Mouse (Mus musculus) spleen, adult 2 months (tissue): ENCODE measurements around the gene Elp6. TPM values are rescaled to one million over a fixed set of nuclear protein-coding genes. Genes with fewer than 3 reads are reported as not detected.
A peak's percentile ranks its signal among the peaks of the same experiment; 100 is the strongest.

Source experiments
- DNase-seq, 2 experiments: peaks; one replicate each; pipeline versions ENCODE4 v3.0.0 to v3.0.0-alpha.2; 2012 to 2021; ENCODE audit warnings: low spot score in 2 of 2, low read depth in 1 of 2
- H3K27ac ChIP-seq: fragments of 200-500 bp; 2 replicates; pipeline ENCODE4 v1.5.1; 2012; ENCODE audit warnings: low read length, inconsistent platforms; ENCODE audit not compliant: insufficient read depth
- H3K27me3 ChIP-seq: fragments of 200-500 bp; 2 replicates; pipeline ENCODE4 v1.6.1; 2012; ENCODE audit warnings: mild to moderate bottlenecking, moderate library complexity, low read length, inconsistent platforms; ENCODE audit not compliant: control insufficient read depth, insufficient read depth
- H3K36me3 ChIP-seq: fragments of 200-500 bp; 2 replicates; pipeline ENCODE4 v1.6.1; 2012; ENCODE audit warnings: mild to moderate bottlenecking, low read length, inconsistent platforms; ENCODE audit not compliant: control insufficient read depth, insufficient read depth
- H3K4me1 ChIP-seq: fragments of 200-500 bp; 2 replicates; pipeline ENCODE4 v1.6.1; 2011; ENCODE audit warnings: inconsistent platforms; ENCODE audit not compliant: control insufficient read depth, insufficient read depth, insufficient read length
- H3K4me3 ChIP-seq: fragments of 200-500 bp; 2 replicates; pipeline ENCODE4 v1.5.1; 2011; ENCODE audit warnings: mild to moderate bottlenecking, inconsistent platforms; ENCODE audit not compliant: insufficient read depth, insufficient read length; ENCODE audit errors: extremely low read depth
- CTCF ChIP-seq: fragments of 200-500 bp; IDR thresholded peaks from 2 replicates; pipeline ENCODE4 v1.5.1; 2011; ENCODE audit warnings: mild to moderate bottlenecking, inconsistent platforms; ENCODE audit not compliant: insufficient read depth, insufficient read length, insufficient replicate concordance; ENCODE audit errors: extremely low read depth
- POLR2A ChIP-seq: fragments of 200-500 bp; IDR thresholded peaks from 2 replicates; pipeline ENCODE4 v1.6.1; 2011; ENCODE audit warnings: low read depth, low read length, inconsistent platforms
- WGBS: fragments of 180-500 bp; shearing (Covaris S2); methylation state at CpG from one replicate; pipeline ENCODE4 v1.1.7; 2018; 5-methylcytosine and 5-hydroxymethylcytosine counted together
- polyA plus RNA-seq: library from polyadenylated mRNA; depleted of rRNA; stranded (reverse); fragments of >200 nt; gene quantifications from 2 replicates; pipeline ENCODE4 v1.2.3, GENCODE M21; 2012; rRNA removed

Gene Elp6
- polyA plus RNA-seq, 1 experiment = 8.0 TPM

- no peak overlapping the region for H3K4me3 ChIP-seq
- H3K4me1 ChIP-seq = no peaks in the 10 kb centered on the region; the same call in 1 of the 2 replicates
- H3K36me3 ChIP-seq = peaks cover 1% of the 10 kb centered on the region; the same call in 1 of the 2 replicates
- no peak for TF ChIP-seq POLR2A
- no peak for TF ChIP-seq CTCF
- no peaks in the 10 kb centered on the region for H3K27me3 ChIP-seq
- 42% methylated on average over 8 of the region's 8 CpGs for WGBS
- 0 out of 2 replicates have a peak overlapping the region, but pooled peaks have one; percentile 4 for H3K27ac ChIP-seq
- DNase-seq = no peak
These were observed 47.1 kb downstream of the Elp6 start for GRCm38 (mm10) chr9:110351932-110352632.

DNA sequence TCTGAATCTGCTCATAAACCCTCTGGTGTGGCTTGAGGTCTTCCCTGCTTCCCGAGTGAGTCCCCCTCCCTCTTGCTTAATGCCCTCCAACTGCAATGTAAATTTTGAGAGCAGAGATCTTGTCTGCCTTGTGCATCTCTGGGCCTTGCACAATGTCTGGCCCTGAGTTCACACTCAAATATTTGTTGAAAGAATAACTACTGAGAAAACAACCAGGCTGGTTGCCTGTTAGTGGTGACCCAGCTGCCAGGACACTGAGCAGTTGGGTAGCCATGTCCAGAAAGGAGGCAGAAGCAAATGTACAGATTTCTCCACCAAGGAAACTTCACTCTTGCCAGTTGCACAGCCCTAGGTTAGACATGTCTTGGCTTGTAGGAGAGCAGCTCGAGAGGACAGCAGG, 53.4 kb downstream of the Elp6 start:
- no peak for TF ChIP-seq CTCF
- TF ChIP-seq POLR2A = no peak
- H3K27ac ChIP-seq = no peak overlapping the region
- peaks cover 10% of the 10 kb centered on the region for H3K36me3 ChIP-seq
- no peak for DNase-seq
- no peaks in the 10 kb centered on the region for H3K27me3 ChIP-seq
- 69% methylated on average over 2 of the region's 2 CpGs for WGBS
- no peak overlapping the region for H3K4me3 ChIP-seq
- no peaks in the 10 kb centered on the region for H3K4me1 ChIP-seq

- WGBS = 88% methylated on average over 12 of the region's 12 CpGs
- DNase-seq = no peak
- H3K36me3 ChIP-seq = peaks cover 18% of the 10 kb centered on the region
- no peaks in the 10 kb centered on the region for H3K27me3 ChIP-seq
- TF ChIP-seq CTCF (no peak), POLR2A (no peak)
- no peak overlapping the region for H3K4me3 ChIP-seq
- H3K4me1 ChIP-seq = no peaks in the 10 kb centered on the region
- H3K27ac ChIP-seq = no peak overlapping the region
These were observed 56.3 kb downstream of the Elp6 start for GRCm38 (mm10) chr9:110361299-110361698.

DNA sequence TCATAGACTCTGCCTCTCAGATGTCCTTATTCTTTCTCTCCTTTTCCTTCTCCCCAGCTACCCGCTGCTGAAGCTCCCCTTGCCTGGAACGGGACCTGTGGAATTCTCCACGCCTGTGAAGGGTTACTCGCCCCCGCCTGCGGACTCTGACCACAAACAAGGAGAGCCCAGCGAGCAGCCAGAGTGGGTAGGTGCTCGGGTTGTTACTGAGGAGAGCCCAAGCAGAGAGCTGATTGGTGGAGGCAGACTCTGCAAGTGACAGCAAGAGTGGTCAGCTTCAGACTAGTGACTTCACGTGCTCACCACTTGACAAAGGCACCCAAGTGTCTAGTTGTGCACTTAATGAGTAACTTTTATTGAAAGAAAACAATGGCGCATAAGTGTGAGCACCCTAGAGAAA, 57.4 kb downstream of the Elp6 start:
- Histone ChIP-seq H3K27ac (no peak overlapping the region), H3K4me1 (no peaks in the 10 kb centered on the region), H3K36me3 (peaks cover 18% of the 10 kb centered on the region), H3K4me3 (no peak overlapping the region), H3K27me3 (no peaks in the 10 kb centered on the region)
- no peak for TF ChIP-seq POLR2A
- no peak for TF ChIP-seq CTCF
- DNase-seq = no peak
- 96% methylated on average over 10 of the region's 10 CpGs for WGBS

GRCm38 (mm10) chr9:110366746-110367145, 61.8 kb downstream of the Elp6 start:
- no peak overlapping the region for H3K27ac ChIP-seq
- H3K36me3 ChIP-seq = peaks cover 22% of the 10 kb centered on the region
- no peaks in the 10 kb centered on the region for H3K4me1 ChIP-seq
- H3K27me3 ChIP-seq = no peaks in the 10 kb centered on the region
- WGBS = 67% methylated on average over 5 of the region's 5 CpGs
- no peak overlapping the region for H3K4me3 ChIP-seq
- TF ChIP-seq CTCF (no peak), POLR2A (no peak)
- no peak for DNase-seq

DNA sequence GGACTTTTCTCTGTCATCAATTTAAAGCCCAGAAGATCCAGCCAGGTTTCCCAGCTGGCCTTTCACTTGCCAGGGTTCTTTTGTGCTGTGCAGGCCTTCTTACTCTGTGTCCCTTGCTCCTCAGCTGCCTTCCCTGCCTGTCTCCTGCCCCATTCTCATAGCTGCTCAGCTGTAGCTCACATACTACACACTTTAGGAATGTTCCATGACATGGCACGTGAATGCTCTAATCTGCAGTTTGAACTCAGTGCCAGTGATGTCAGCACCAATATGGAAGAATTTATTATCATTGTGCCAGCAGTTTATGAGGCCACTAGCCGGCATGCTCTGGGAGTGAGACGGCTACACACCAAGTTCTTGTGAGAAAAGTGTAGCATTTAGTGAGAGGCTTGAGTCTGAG, 64.9 kb downstream of the Elp6 start:
- H3K27me3 ChIP-seq = no peaks in the 10 kb centered on the region
- H3K4me1 ChIP-seq = no peaks in the 10 kb centered on the region
- no peak overlapping the region for H3K27ac ChIP-seq
- no peak for DNase-seq
- TF ChIP-seq POLR2A (no peak), CTCF (no peak)
- no peak overlapping the region for H3K4me3 ChIP-seq
- 91% methylated on average over 3 of the region's 3 CpGs for WGBS
- H3K36me3 ChIP-seq = peaks cover 22% of the 10 kb centered on the region

Other genes with a start within 250 kb of the Elp6 start
- 10.6 and 15.2 TPM in 2 replicates for gene Smarcc1, start 187.5 kb upstream of the Elp6 start, polyA plus RNA-seq
- 66.2 and 68.2 TPM in 2 replicates for gene Dhx30, start 187.3 kb upstream of the Elp6 start, polyA plus RNA-seq
- 0.15 and 0.27 TPM in 2 replicates for gene Cspg5, start 61.4 kb upstream of the Elp6 start, polyA plus RNA-seq
- gene Scap, start 28.1 kb downstream of the Elp6 start, polyA plus RNA-seq = 40.4 and 44.7 TPM in 2 replicates
- 35.8 and 35.9 TPM in 2 replicates for gene Ptpn23, start 103.0 kb downstream of the Elp6 start, polyA plus RNA-seq
- gene Ngp, start 114.6 kb downstream of the Elp6 start, polyA plus RNA-seq = 54.9 and 71.8 TPM in 2 replicates
- 22.5 and 23.1 TPM in 2 replicates for gene Klhl18, start 171.5 kb downstream of the Elp6 start, polyA plus RNA-seq
- gene Kif9, start 171.8 kb downstream of the Elp6 start, polyA plus RNA-seq = 1.3 and 2.1 TPM in 2 replicates
- 49.4 and 51.8 TPM in 2 replicates for gene Setd2, start 227.4 kb downstream of the Elp6 start, polyA plus RNA-seq